Mouse (Mus musculus) mouse trophoblast stem cell (cell line): Measurements from ENCODE around the gene Gng12.

ENCODE experiments used
- in situ Hi-C, 2 experiments: fragments of 300-500 bp; cut with MseI, MboI; formaldehyde crosslinking; loops; 2 replicates in 1 of 2; 3 replicates in 1 of 2; pipeline ENCODE4 v1.15.1; 2025

Gng12 gene

GRCm38 (mm10) chr6:66917032-66917431 lies 20.8 kb downstream of the Gng12 start:
- in situ Hi-C loops: no loop called here

GRCm38 (mm10) chr6:66920786-66921185 lies 24.6 kb downstream of the Gng12 start:
- in situ Hi-C loops: no loop called here

GRCm38 (mm10) chr6:66921755-66922154 lies 25.6 kb downstream of the Gng12 start:
- in situ Hi-C loops: no loop called here

GRCm38 (mm10) chr6:66922501-66922900 lies 26.3 kb downstream of the Gng12 start:
- in situ Hi-C loops: no loop called here

- in situ Hi-C loops: no loop called here
Observed at GRCm38 (mm10) chr6:66923851-66924250, 27.7 kb downstream of the Gng12 start.

GRCm38 (mm10) chr6:66924315-66924965 lies 28.2 kb downstream of the Gng12 start:
- in situ Hi-C loops: no loop called here

GRCm38 (mm10) chr6:66926269-66926668 lies 30.1 kb downstream of the Gng12 start:
- in situ Hi-C loops: no loop called here

- in situ Hi-C loops: no loop called here
Observed at GRCm38 (mm10) chr6:66928972-66929645, 32.9 kb downstream of the Gng12 start.

- in situ Hi-C loops: no loop called here
Observed at GRCm38 (mm10) chr6:66929694-66930093, 33.5 kb downstream of the Gng12 start.

- in situ Hi-C loops: no loop called here
Observed at GRCm38 (mm10) chr6:66932206-66932819, 36.1 kb downstream of the Gng12 start.

GRCm38 (mm10) chr6:66940656-66941235 lies 44.5 kb downstream of the Gng12 start:
- in situ Hi-C loops: loop anchor here in 1 of 2 experiments (10.0 kb wide), 1 partner anchor 96 kb away; no protein-coding TSS in a partner anchor

GRCm38 (mm10) chr6:66941792-66942191 lies 45.6 kb downstream of the Gng12 start:
- in situ Hi-C loops: loop anchor here in 1 of 2 experiments (10.0 kb wide), 1 partner anchor 97 kb away; no protein-coding TSS in a partner anchor

GRCm38 (mm10) chr6:66942826-66943225 lies 46.6 kb downstream of the Gng12 start:
- in situ Hi-C loops: loop anchor here in 1 of 2 experiments (10.0 kb wide), 1 partner anchor 98 kb away; no protein-coding TSS in a partner anchor

GRCm38 (mm10) chr6:66943367-66944189 lies 47.4 kb downstream of the Gng12 start:
- in situ Hi-C loops: loop anchor here in 1 of 2 experiments (10.0 kb wide), 1 partner anchor 99 kb away; no protein-coding TSS in a partner anchor

- in situ Hi-C loops: loop anchor here in 1 of 2 experiments (10.0 kb wide), 1 partner anchor 100 kb away; no protein-coding TSS in a partner anchor
Observed at GRCm38 (mm10) chr6:66944190-66945003, 48.2 kb downstream of the Gng12 start.

- in situ Hi-C loops: loop anchor here in 1 of 2 experiments (10.0 kb wide), 1 partner anchor 100 kb away; no protein-coding TSS in a partner anchor
Observed at GRCm38 (mm10) chr6:66945004-66945356, 48.8 kb downstream of the Gng12 start.

GRCm38 (mm10) chr6:66948111-66948510 lies 51.9 kb downstream of the Gng12 start:
- in situ Hi-C loops: loop anchor here in 1 of 2 experiments (10.0 kb wide), 1 partner anchor 103 kb away; no protein-coding TSS in a partner anchor

GRCm38 (mm10) chr6:66948848-66949247 lies 52.7 kb downstream of the Gng12 start:
- in situ Hi-C loops: loop anchor here in 1 of 2 experiments (10.0 kb wide), 1 partner anchor 104 kb away; no protein-coding TSS in a partner anchor

- in situ Hi-C loops: no loop called here
Observed at GRCm38 (mm10) chr6:66951726-66952418, 55.7 kb downstream of the Gng12 start.
